Mouse (Mus musculus) hindbrain, embryonic 15.5 days (tissue): ENCODE data around the gene Piezo1. TPM values are rescaled to one million over a fixed set of nuclear protein-coding genes. Genes with fewer than 3 reads are reported as not detected.

ENCODE experiments used
- ATAC-seq: fragments of 200-750 bp; cut with Nextera tagmentation; 2 replicates; pipeline ENCODE4 v1.8.0; 2017; ENCODE audit warnings: low read depth, moderate number of reproducible peaks, moderate TSS enrichment; ENCODE audit not compliant: low FRiP score
- H3K27ac ChIP-seq: fragments of 300-500 bp; sonication (generic); replicated peaks from 2 replicates; pipeline ENCODE4 v1.5.1; 2015; ENCODE audit warnings: mild to moderate bottlenecking, inconsistent platforms
- H3K27me3 ChIP-seq: fragments of 300-500 bp; sonication (generic); 2 replicates; pipeline ENCODE4 v1.6.1; 2015; ENCODE audit warnings: control low read depth, inconsistent platforms
- H3K36me3 ChIP-seq: fragments of 300-500 bp; sonication (generic); 2 replicates; pipeline ENCODE4 v1.6.1; 2015; ENCODE audit warnings: control low read depth, inconsistent platforms
- H3K4me1 ChIP-seq: fragments of 300-500 bp; sonication (generic); replicated peaks from 2 replicates; pipeline ENCODE4 v1.6.1; 2015; ENCODE audit warnings: control low read depth, inconsistent platforms
- H3K4me2 ChIP-seq: fragments of 300-500 bp; sonication (generic); 2 replicates; pipeline ENCODE4 v1.6.1; 2015; ENCODE audit warnings: moderate library complexity, mild to moderate bottlenecking, inconsistent platforms
- H3K4me3 ChIP-seq: fragments of 300-500 bp; sonication (generic); 2 replicates; pipeline ENCODE4 v1.5.1; 2015; ENCODE audit warnings: mild to moderate bottlenecking, inconsistent platforms
- H3K9ac ChIP-seq: fragments of 300-500 bp; sonication (generic); 2 replicates; pipeline ENCODE4 v1.6.1; 2015; ENCODE audit warnings: inconsistent platforms
- H3K9me3 ChIP-seq: fragments of 300-500 bp; sonication (generic); 2 replicates; pipeline ENCODE4 v1.6.1; 2016; ENCODE audit warnings: control low read depth, inconsistent platforms
- WGBS: fragments of 180-500 bp; shearing (Covaris S2); methylation state at CpG from one replicate; pipeline ENCODE4 v1.1.7; 2015; 5-methylcytosine and 5-hydroxymethylcytosine counted together
- polyA plus RNA-seq: library from polyadenylated mRNA; unstranded; fragments of >200 nt; fragmentation: Nextera tagmentation; extraction: Ambion mirVana; gene quantifications from 2 replicates; pipeline ENCODE4 v1.2.1, GENCODE M21; 2015

The Piezo1 gene
- polyA plus RNA-seq, 1 experiment from 2014 or later: 2.8 TPM

GRCm38 (mm10) chr8:122537033-122537432 is 14.1 kb downstream of the Piezo1 start:
- H3K4me1 ChIP-seq: no peaks in the 10 kb centered on the region
- no peak overlapping the region for H3K4me2 ChIP-seq
- no peaks in the 10 kb centered on the region for H3K9me3 ChIP-seq
- no peak overlapping the region for H3K9ac ChIP-seq
- H3K27me3 ChIP-seq: no peaks in the 10 kb centered on the region
- H3K36me3 ChIP-seq: no peaks in the 10 kb centered on the region
- no peak for ATAC-seq
- WGBS: 79% methylated on average over 6 of the region's 6 CpGs
- no peak overlapping the region for H3K27ac ChIP-seq
- no peak overlapping the region for H3K4me3 ChIP-seq

GRCm38 (mm10) chr8:122531312-122531711 is 19.8 kb downstream of the Piezo1 start:
- WGBS: 85% methylated on average over 8 of the region's 8 CpGs

GRCm38 (mm10) chr8:122529159-122529558 is 22.0 kb downstream of the Piezo1 start:
- no peak overlapping the region for H3K4me2 ChIP-seq
- H3K9ac ChIP-seq: no peak overlapping the region
- H3K9me3 ChIP-seq: no peaks in the 10 kb centered on the region
- H3K4me3 ChIP-seq: no peak overlapping the region
- ATAC-seq: no peak
- no peaks in the 10 kb centered on the region for H3K27me3 ChIP-seq
- 85% methylated on average over 4 of the region's 4 CpGs for WGBS
- no peaks in the 10 kb centered on the region for H3K36me3 ChIP-seq
- H3K27ac ChIP-seq: no peak overlapping the region
- H3K4me1 ChIP-seq: peaks cover 14% of the 10 kb centered on the region

More at GRCm38 (mm10) chr8:122531312-122531711, 19.8 kb downstream of the Piezo1 start:
- Histone ChIP-seq H3K4me3 (no peak overlapping the region), H3K9me3 (no peaks in the 10 kb centered on the region), H3K9ac (no peak overlapping the region), H3K4me1 (no peaks in the 10 kb centered on the region), H3K4me2 (no peak overlapping the region), H3K27ac (no peak overlapping the region), H3K27me3 (no peaks in the 10 kb centered on the region), H3K36me3 (no peaks in the 10 kb centered on the region)
- ATAC-seq: no peak

GRCm38 (mm10) chr8:122527937-122528336 is 23.2 kb downstream of the Piezo1 start:
- Histone ChIP-seq H3K9ac (no peak overlapping the region), H3K4me2 (no peak overlapping the region), H3K27ac (no peak overlapping the region), H3K9me3 (no peaks in the 10 kb centered on the region), H3K27me3 (no peaks in the 10 kb centered on the region), H3K4me3 (no peak overlapping the region), H3K4me1 (peaks cover 25% of the 10 kb centered on the region), H3K36me3 (no peaks in the 10 kb centered on the region)
- 89% methylated on average over 3 of the region's 3 CpGs for WGBS
- no peak for ATAC-seq

- peaks cover 25% of the 10 kb centered on the region for H3K4me1 ChIP-seq
- H3K9ac ChIP-seq: no peak overlapping the region
These were observed 24.5 kb downstream of the Piezo1 start for GRCm38 (mm10) chr8:122526526-122527170.

GRCm38 (mm10) chr8:122526084-122526483 is 25.0 kb downstream of the Piezo1 start:
- no peak overlapping the region for H3K4me3 ChIP-seq
- H3K27me3 ChIP-seq: no peaks in the 10 kb centered on the region
- ATAC-seq: no peak
- H3K36me3 ChIP-seq: no peaks in the 10 kb centered on the region
- no peak overlapping the region for H3K27ac ChIP-seq
- WGBS: 70% methylated on average over 3 of the region's 3 CpGs
- no peak overlapping the region for H3K4me2 ChIP-seq
- peaks cover 25% of the 10 kb centered on the region for H3K4me1 ChIP-seq
- H3K9me3 ChIP-seq: no peaks in the 10 kb centered on the region
- no peak overlapping the region for H3K9ac ChIP-seq

More at GRCm38 (mm10) chr8:122526526-122527170, 24.5 kb downstream of the Piezo1 start:
- Histone ChIP-seq H3K9me3 (no peaks in the 10 kb centered on the region), H3K4me3 (no peak overlapping the region), H3K27ac (no peak overlapping the region), H3K27me3 (no peaks in the 10 kb centered on the region), H3K4me2 (no peak overlapping the region), H3K36me3 (no peaks in the 10 kb centered on the region)
- ATAC-seq: no peak
- WGBS: 72% methylated on average over 7 of the region's 7 CpGs

GRCm38 (mm10) chr8:122525004-122525403 is 26.1 kb downstream of the Piezo1 start:
- no peaks in the 10 kb centered on the region for H3K9me3 ChIP-seq
- no peak overlapping the region for H3K9ac ChIP-seq
- no peaks in the 10 kb centered on the region for H3K27me3 ChIP-seq
- ATAC-seq: no peak
- H3K27ac ChIP-seq: no peak overlapping the region
- H3K4me2 ChIP-seq: no peak overlapping the region
- peaks cover 25% of the 10 kb centered on the region for H3K4me1 ChIP-seq
- 73% methylated on average over 6 of the region's 6 CpGs for WGBS
- no peaks in the 10 kb centered on the region for H3K36me3 ChIP-seq
- no peak overlapping the region for H3K4me3 ChIP-seq

- 75% methylated on average over 6 of the region's 6 CpGs for WGBS
- no peaks in the 10 kb centered on the region for H3K9me3 ChIP-seq
- peak overlapping the region; percentile 56; the same call in 1 of the 2 replicates for H3K27ac ChIP-seq
- ATAC-seq: no peak
- no peaks in the 10 kb centered on the region for H3K27me3 ChIP-seq
- peak overlapping the region; percentile 35; the same call in 1 of the 2 replicates for H3K4me2 ChIP-seq
- peaks cover 25% of the 10 kb centered on the region for H3K4me1 ChIP-seq
- H3K36me3 ChIP-seq: no peaks in the 10 kb centered on the region
- no peak overlapping the region for H3K9ac ChIP-seq
- H3K4me3 ChIP-seq: no peak overlapping the region
These were observed 26.6 kb downstream of the Piezo1 start for GRCm38 (mm10) chr8:122524506-122524905.

- Histone ChIP-seq H3K27ac (peak overlapping the region; percentile 56), H3K27me3 (no peaks in the 10 kb centered on the region), H3K9me3 (no peaks in the 10 kb centered on the region), H3K9ac (no peak overlapping the region), H3K36me3 (no peaks in the 10 kb centered on the region), H3K4me2 (peak overlapping the region; percentile 35), H3K4me1 (peaks cover 25% of the 10 kb centered on the region), H3K4me3 (no peak overlapping the region)
- ATAC-seq: peak; percentile 54
- 13% methylated on average over 23 of the region's 23 CpGs for WGBS
These were observed 27.3 kb downstream of the Piezo1 start for GRCm38 (mm10) chr8:122523652-122524360.

- Histone ChIP-seq H3K4me2 (peak overlapping the region; percentile 35), H3K4me1 (peaks cover 25% of the 10 kb centered on the region), H3K9ac (no peak overlapping the region), H3K4me3 (no peak overlapping the region), H3K27ac (peak overlapping the region; percentile 56), H3K36me3 (no peaks in the 10 kb centered on the region), H3K27me3 (no peaks in the 10 kb centered on the region), H3K9me3 (no peaks in the 10 kb centered on the region)
- 56% methylated on average over 14 of the region's 14 CpGs for WGBS
- peak; percentile 47; the same call in 1 of the 2 replicates for ATAC-seq
These were observed 28.1 kb downstream of the Piezo1 start for GRCm38 (mm10) chr8:122522796-122523651.

GRCm38 (mm10) chr8:122520611-122521010 is 30.5 kb downstream of the Piezo1 start:
- H3K4me3 ChIP-seq: no peak overlapping the region
- WGBS: 63% methylated on average over 11 of the region's 11 CpGs
- H3K4me2 ChIP-seq: no peak overlapping the region
- H3K36me3 ChIP-seq: no peaks in the 10 kb centered on the region
- H3K4me1 ChIP-seq: peaks cover 25% of the 10 kb centered on the region
- no peaks in the 10 kb centered on the region for H3K27me3 ChIP-seq
- no peaks in the 10 kb centered on the region for H3K9me3 ChIP-seq
- H3K27ac ChIP-seq: no peak overlapping the region
- ATAC-seq: no peak
- H3K9ac ChIP-seq: no peak overlapping the region
